Mouse (Mus musculus): ENCODE data around the gene Irs3. TPM values are rescaled to one million over a fixed set of nuclear protein-coding genes. Genes with fewer than 3 reads are reported as not detected.

The Irs3 gene
- polyA plus RNA-seq, 1 experiment = 0.79 TPM

DNA sequence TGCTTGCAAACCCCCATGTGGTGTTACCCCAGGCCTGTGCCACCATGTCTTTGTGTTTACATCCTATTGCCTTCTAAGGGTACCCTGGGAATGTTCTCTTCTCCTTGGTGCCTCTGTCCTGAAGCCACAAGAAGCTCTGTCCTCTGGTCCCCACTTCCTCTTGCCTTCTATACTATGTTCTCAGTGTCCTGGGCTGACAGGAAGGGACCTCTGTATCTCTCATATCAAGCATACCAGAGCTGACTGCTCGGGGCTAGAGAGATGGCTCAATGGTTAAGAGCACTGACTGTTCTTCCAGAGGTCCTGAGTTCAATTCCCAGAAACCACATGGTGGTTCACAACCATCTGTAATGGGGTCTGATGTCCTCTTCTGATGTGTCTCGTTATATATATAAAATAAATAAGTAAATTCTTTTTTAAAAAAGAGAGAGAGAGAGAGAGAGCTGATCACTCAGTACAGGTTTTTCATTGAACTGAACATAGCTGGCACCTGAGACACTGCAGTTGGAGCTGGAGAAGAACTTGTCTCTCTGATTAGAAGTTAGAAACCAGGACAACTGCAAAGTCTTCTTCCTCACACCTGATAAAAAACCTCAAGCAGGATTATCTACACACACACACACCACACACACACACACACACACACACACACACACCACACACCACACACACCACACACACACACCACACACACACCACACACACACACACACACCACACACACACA lies 47.3 kb downstream of the Irs3 start:
- no peak for TF ChIP-seq POLR2A (IDR thresholded peaks at IDR 0.05; ENCODE audit: low read depth, low read length)
- TF ChIP-seq CTCF (IDR thresholded peaks at IDR 0.05; ENCODE audit: extremely low read depth, insufficient read depth, insufficient read length, insufficient replicate concordance) = no peak
- no peaks in the 10 kb centered on the region for H3K27me3 ChIP-seq (ENCODE audit: control insufficient read depth, insufficient read depth, low read length)
- H3K36me3 ChIP-seq (ENCODE audit: control insufficient read depth, insufficient read depth, low read length) = no peaks in the 10 kb centered on the region
- no peak for DNase-seq (ENCODE audit: low read depth in 1 of 2, low spot score in 2 of 2)
- 53% methylated on average over 2 of the region's 2 CpGs for WGBS
- no peak overlapping the region for H3K27ac ChIP-seq (ENCODE audit: insufficient read depth, low read length)
- H3K4me3 ChIP-seq (ENCODE audit: extremely low read depth, insufficient read depth, insufficient read length) = no peak overlapping the region
- H3K4me1 ChIP-seq (ENCODE audit: control insufficient read depth, insufficient read depth, insufficient read length) = peaks cover 17% of the 10 kb centered on the region; the same call in 1 of the 2 replicates

DNA sequence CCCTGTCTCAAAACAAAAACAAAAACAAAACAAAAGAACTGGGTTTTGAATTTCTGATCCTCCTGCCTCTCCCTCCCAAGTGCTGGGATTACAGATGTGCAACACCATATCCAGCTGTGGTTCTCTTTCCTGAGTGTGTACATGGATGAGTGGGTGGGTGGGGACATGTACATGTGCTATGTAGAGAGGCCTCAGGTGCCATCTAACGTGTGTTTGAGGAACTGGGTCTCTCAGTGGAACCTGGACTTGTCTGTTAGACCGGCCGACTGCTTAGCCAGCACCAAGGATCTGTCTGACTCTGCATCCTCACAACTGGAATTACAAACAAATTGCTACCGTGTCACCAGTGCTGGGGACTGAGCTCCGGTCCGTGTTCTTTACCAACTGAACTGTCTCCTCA lies 47.9 kb downstream of the Irs3 start:
- no peaks in the 10 kb centered on the region for H3K36me3 ChIP-seq (ENCODE audit: control insufficient read depth, insufficient read depth, low read length)
- DNase-seq (ENCODE audit: low read depth in 1 of 2, low spot score in 2 of 2) = no peak
- H3K4me1 ChIP-seq (ENCODE audit: control insufficient read depth, insufficient read depth, insufficient read length) = peaks cover 16% of the 10 kb centered on the region; the same call in 1 of the 2 replicates
- H3K27me3 ChIP-seq (ENCODE audit: control insufficient read depth, insufficient read depth, low read length) = no peaks in the 10 kb centered on the region
- no peak overlapping the region for H3K4me3 ChIP-seq (ENCODE audit: extremely low read depth, insufficient read depth, insufficient read length)
- no peak overlapping the region for H3K27ac ChIP-seq (ENCODE audit: insufficient read depth, low read length)
- 77% methylated on average over 6 of the region's 6 CpGs for WGBS
- TF ChIP-seq POLR2A (IDR thresholded peaks at IDR 0.05; ENCODE audit: low read depth, low read length) (no peak), CTCF (IDR thresholded peaks at IDR 0.05; ENCODE audit: extremely low read depth, insufficient read depth, insufficient read length, insufficient replicate concordance) (no peak)

GRCm38 (mm10) chr5:137596601-137597261 lies 48.8 kb downstream of the Irs3 start:
- TF ChIP-seq CTCF (IDR thresholded peaks at IDR 0.05; ENCODE audit: extremely low read depth, insufficient read depth, insufficient read length, insufficient replicate concordance) (no peak), POLR2A (IDR thresholded peaks at IDR 0.05; ENCODE audit: low read depth, low read length) (no peak; the same call in 1 of the 2 replicates)
- 29% methylated on average over 30 of the region's 30 CpGs for WGBS
- Histone ChIP-seq H3K27me3 (ENCODE audit: control insufficient read depth, insufficient read depth, low read length) (no peaks in the 10 kb centered on the region), H3K4me3 (ENCODE audit: extremely low read depth, insufficient read depth, insufficient read length) (peak overlapping the region; percentile 54), H3K27ac (ENCODE audit: insufficient read depth, low read length) (peak overlapping the region; percentile 55), H3K36me3 (ENCODE audit: control insufficient read depth, insufficient read depth, low read length) (no peaks in the 10 kb centered on the region), H3K4me1 (ENCODE audit: control insufficient read depth, insufficient read depth, insufficient read length) (peaks cover 12% of the 10 kb centered on the region; the same call in 1 of the 2 replicates)
- DNase-seq (ENCODE audit: low read depth in 1 of 2, low spot score in 2 of 2) = peak; percentile 40 to 67

- Histone ChIP-seq H3K4me1 (ENCODE audit: control insufficient read depth, insufficient read depth, insufficient read length) (peaks cover 12% of the 10 kb centered on the region; the same call in 1 of the 2 replicates), H3K4me3 (ENCODE audit: extremely low read depth, insufficient read depth, insufficient read length) (no peak overlapping the region), H3K36me3 (ENCODE audit: control insufficient read depth, insufficient read depth, low read length) (no peaks in the 10 kb centered on the region), H3K27me3 (ENCODE audit: control insufficient read depth, insufficient read depth, low read length) (no peaks in the 10 kb centered on the region), H3K27ac (ENCODE audit: insufficient read depth, low read length) (no peak overlapping the region)
- TF ChIP-seq CTCF (IDR thresholded peaks at IDR 0.05; ENCODE audit: extremely low read depth, insufficient read depth, insufficient read length, insufficient replicate concordance) = no peak
- TF ChIP-seq POLR2A (IDR thresholded peaks at IDR 0.05; ENCODE audit: low read depth, low read length) = no peak
- WGBS = 89% methylated on average over 7 of the region's 7 CpGs
- DNase-seq (ENCODE audit: low read depth in 1 of 2, low spot score in 2 of 2) = no peak
Observed at GRCm38 (mm10) chr5:137595921-137596320, 49.6 kb downstream of the Irs3 start.

Other genes starting within 250 kb of the Irs3 start
- gene Zan, start 168.7 kb downstream of the Irs3 start, polyA plus RNA-seq (2012; rRNA removed) = 0.02 and 0.06 TPM in 2 replicates
- 26.6 and 40.1 TPM in 2 replicates for gene Pop7, start 143.2 kb downstream of the Irs3 start, polyA plus RNA-seq (2012; rRNA removed)
- 40.3 and 49.8 TPM in 2 replicates for gene Gigyf1, start 127.2 kb downstream of the Irs3 start, polyA plus RNA-seq (2012; rRNA removed)
- not detected in 2 replicates for gene Epo, start 112.5 kb downstream of the Irs3 start, polyA plus RNA-seq (2012; rRNA removed)
- 762 and 932 TPM in 2 replicates for gene Gnb2, start 112.2 kb downstream of the Irs3 start, polyA plus RNA-seq (2012; rRNA removed)
- not detected in 2 replicates for gene Actl6b, start 92.2 kb downstream of the Irs3 start, polyA plus RNA-seq (2012; rRNA removed)
- gene Tfr2, start 75.9 kb downstream of the Irs3 start, polyA plus RNA-seq (2012; rRNA removed) = 12.2 and 12.9 TPM in 2 replicates
- 90.3 and 131 TPM in 2 replicates for gene Mospd3, start 44.7 kb downstream of the Irs3 start, polyA plus RNA-seq (2012; rRNA removed)
- gene Pcolce, start 31.9 kb downstream of the Irs3 start, polyA plus RNA-seq (2012; rRNA removed) = 69.6 and 88.0 TPM in 2 replicates
- gene Fbxo24, start 16.7 kb downstream of the Irs3 start, polyA plus RNA-seq (2012; rRNA removed) = 0.25 and 0.26 TPM in 2 replicates
- 249 and 293 TPM in 2 replicates for gene Lrch4, start 16.6 kb downstream of the Irs3 start, polyA plus RNA-seq (2012; rRNA removed)
- gene Gm20605, start 16.5 kb downstream of the Irs3 start, polyA plus RNA-seq (2012; rRNA removed) = 69.4 and 70.9 TPM in 2 replicates
- gene Sap25, start 4.4 kb downstream of the Irs3 start, polyA plus RNA-seq (2012; rRNA removed) = 328 and 407 TPM in 2 replicates
- 16.5 and 23.3 TPM in 2 replicates for gene Agfg2, start 39.0 kb upstream of the Irs3 start, polyA plus RNA-seq (2012; rRNA removed)
- gene Nyap1, start 95.9 kb upstream of the Irs3 start, polyA plus RNA-seq (2012; rRNA removed) = 1.2 and 1.9 TPM in 2 replicates
- gene Tsc22d4, start 100.0 kb upstream of the Irs3 start, polyA plus RNA-seq (2012; rRNA removed) = 133 and 180 TPM in 2 replicates
- 43.9 and 55.3 TPM in 2 replicates for gene Ppp1r35, start 133.1 kb upstream of the Irs3 start, polyA plus RNA-seq (2012; rRNA removed)
- 36.9 and 44.4 TPM in 2 replicates for gene Mepce, start 141.9 kb upstream of the Irs3 start, polyA plus RNA-seq (2012; rRNA removed)
- gene Zcwpw1, start 142.1 kb upstream of the Irs3 start, polyA plus RNA-seq (2012; rRNA removed) = 1.6 and 2.4 TPM in 2 replicates
- gene Pilra, start 190.6 kb upstream of the Irs3 start, polyA plus RNA-seq (2012; rRNA removed) = 22.5 and 41.5 TPM in 2 replicates
- 22.8 and 40.7 TPM in 2 replicates for gene Pilrb1, start 212.4 kb upstream of the Irs3 start, polyA plus RNA-seq (2012; rRNA removed)
- 28.8 and 47.8 TPM in 2 replicates for gene Pilrb2, start 226.1 kb upstream of the Irs3 start, polyA plus RNA-seq (2012; rRNA removed)